Mouse (Mus musculus) hindbrain, embryonic 16.5 days (tissue): ENCODE results near the gene Elavl1. TPM values are rescaled to one million over a fixed set of nuclear protein-coding genes. Genes with fewer than 3 reads are reported as not detected.
"Not testable (repeated sequence)": the region's sequence is repeated elsewhere in the genome, so short reads cannot be mapped to it uniquely, and the experiment has no call there.

Source experiments
- ATAC-seq: fragments of 200-750 bp; cut with Nextera tagmentation; 2 replicates; pipeline ENCODE4 v1.8.0; 2017; ENCODE audit warnings: moderate TSS enrichment, moderate library complexity
- H3K27ac ChIP-seq: fragments of 300-500 bp; sonication (generic); 2 replicates; pipeline ENCODE4 v1.5.1; 2014; ENCODE audit warnings: low read depth, mild to moderate bottlenecking, control low read depth, low read length, moderate library complexity
- H3K27me3 ChIP-seq: fragments of 300-500 bp; sonication (generic); replicated peaks from 2 replicates; pipeline ENCODE4 v1.6.1; 2014; ENCODE audit warnings: low read length; ENCODE audit not compliant: control insufficient read depth, insufficient read depth
- H3K36me3 ChIP-seq: fragments of 300-500 bp; sonication (generic); 2 replicates; pipeline ENCODE4 v1.6.1; 2014; ENCODE audit warnings: mild to moderate bottlenecking, low read length, moderate library complexity, mixed read lengths; ENCODE audit not compliant: control insufficient read depth, insufficient read depth
- H3K4me1 ChIP-seq: fragments of 300-500 bp; sonication (generic); 2 replicates; pipeline ENCODE4 v1.6.1; 2014; ENCODE audit warnings: low read depth, low read length; ENCODE audit not compliant: control insufficient read depth, insufficient read depth
- H3K4me2 ChIP-seq: fragments of 300-500 bp; sonication (generic); 2 replicates; pipeline ENCODE4 v1.6.1; 2014; ENCODE audit warnings: mild to moderate bottlenecking, low read length, control low read depth, moderate library complexity
- H3K4me3 ChIP-seq: fragments of 300-500 bp; sonication (generic); 2 replicates; pipeline ENCODE4 v1.5.1; 2014; ENCODE audit warnings: mild to moderate bottlenecking, low read length, control low read depth, moderate library complexity
- H3K9ac ChIP-seq: fragments of 300-500 bp; sonication (generic); 2 replicates; pipeline ENCODE4 v1.6.1; 2014; ENCODE audit warnings: low read depth, mild to moderate bottlenecking, control low read depth, low read length, moderate library complexity
- H3K9me3 ChIP-seq: fragments of 300-500 bp; sonication (generic); 2 replicates; pipeline ENCODE4 v1.6.1; 2014; ENCODE audit warnings: mild to moderate bottlenecking, low read length, moderate library complexity; ENCODE audit not compliant: control insufficient read depth
- WGBS: fragments of 180-500 bp; shearing (Covaris S2); extraction: QIAGEN DNeasy Blood & Tissue Kit; methylation state at CpG from one replicate; pipeline ENCODE4 v1.1.7; 2014; 5-methylcytosine and 5-hydroxymethylcytosine counted together
- polyA plus RNA-seq: library from polyadenylated mRNA; unstranded; fragments of >200 nt; fragmentation: Nextera tagmentation; extraction: Ambion mirVana; gene quantifications from 2 replicates; pipeline ENCODE4 v1.2.1, GENCODE M21; 2015

Gene Elavl1
- polyA plus RNA-seq, 1 experiment from 2014 or later, result 80.6 TPM

GRCm38 (mm10) chr8:4258233-4258632 lies 67.0 kb downstream of the Elavl1 start:
- peaks cover 31% of the 10 kb centered on the region for H3K4me1 ChIP-seq
- H3K27me3 ChIP-seq, result no peaks in the 10 kb centered on the region
- no peaks in the 10 kb centered on the region for H3K9me3 ChIP-seq
- H3K4me2 ChIP-seq, result peak overlapping the region; percentile 59
- peak overlapping the region; percentile 88 for H3K9ac ChIP-seq
- peak overlapping the region; percentile 97 for H3K27ac ChIP-seq
- H3K36me3 ChIP-seq, result peaks cover 34% of the 10 kb centered on the region
- peak; percentile 52 for ATAC-seq
- WGBS, result 3% methylated on average over 34 of the region's 35 CpGs
- peak overlapping the region; percentile 75 for H3K4me3 ChIP-seq

GRCm38 (mm10) chr8:4257350-4257749 lies 67.9 kb downstream of the Elavl1 start:
- Histone ChIP-seq H3K9ac (peak overlapping the region; percentile 88), H3K4me1 (peaks cover 33% of the 10 kb centered on the region), H3K9me3 (no peaks in the 10 kb centered on the region), H3K27me3 (no peaks in the 10 kb centered on the region), H3K36me3 (peaks cover 30% of the 10 kb centered on the region), H3K4me2 (peak overlapping the region; percentile 59), H3K4me3 (peak overlapping the region; percentile 75), H3K27ac (peak overlapping the region; percentile 97)
- ATAC-seq, result no peak
- WGBS, result 47% methylated on average over 4 of the region's 4 CpGs

- WGBS, result 27% methylated on average over 4 of the region's 4 CpGs
- Histone ChIP-seq H3K4me1 (peaks cover 35% of the 10 kb centered on the region), H3K36me3 (peaks cover 29% of the 10 kb centered on the region)
These were observed 68.3 kb downstream of the Elavl1 start for GRCm38 (mm10) chr8:4256911-4257310.

GRCm38 (mm10) chr8:4255471-4255870 lies 69.7 kb downstream of the Elavl1 start:
- not testable (repeated sequence) for H3K4me2 ChIP-seq, ATAC-seq, H3K27ac ChIP-seq, H3K9me3 ChIP-seq, H3K9ac ChIP-seq, H3K4me3 ChIP-seq, H3K27me3 ChIP-seq
- H3K4me1 ChIP-seq, result peaks cover 35% of the 10 kb centered on the region
- peaks cover 23% of the 10 kb centered on the region for H3K36me3 ChIP-seq
- 88% methylated on average over 7 of the region's 7 CpGs for WGBS

More at GRCm38 (mm10) chr8:4256911-4257310, 68.3 kb downstream of the Elavl1 start:
- peak overlapping the region; percentile 59 for H3K4me2 ChIP-seq
- H3K9ac ChIP-seq, result peak overlapping the region; percentile 88
- no peaks in the 10 kb centered on the region for H3K27me3 ChIP-seq
- H3K27ac ChIP-seq, result peak overlapping the region; percentile 97
- no peak for ATAC-seq
- peak overlapping the region; percentile 75 for H3K4me3 ChIP-seq
- H3K9me3 ChIP-seq, result no peaks in the 10 kb centered on the region

- Histone ChIP-seq H3K4me1 (peaks cover 31% of the 10 kb centered on the region), H3K4me3 (peak overlapping the region; percentile 98), H3K9me3 (no peaks in the 10 kb centered on the region), H3K27ac (peak overlapping the region; percentile 21; the same call in 1 of the 2 replicates), H3K27me3 (no peaks in the 10 kb centered on the region), H3K9ac (peak overlapping the region; percentile 20; the same call in 1 of the 2 replicates), H3K36me3 (peaks cover 24% of the 10 kb centered on the region), H3K4me2 (peak overlapping the region; percentile 59)
- ATAC-seq, result peak; percentile 4; the same call in 1 of the 2 replicates
- WGBS, result 63% methylated on average over 6 of the region's 6 CpGs
These were observed 71.2 kb downstream of the Elavl1 start for GRCm38 (mm10) chr8:4254001-4254400.

GRCm38 (mm10) chr8:4252934-4253841 lies 72.0 kb downstream of the Elavl1 start, which contains the start of gene Snapc2:
Snapc2 (plus strand) TSS chr8:4253080.
- peak within 1 kb of the TSS; percentile 97 for H3K27ac ChIP-seq
- peaks cover 27% of the 10 kb centered on the region for H3K36me3 ChIP-seq
- H3K9me3 ChIP-seq, result no peaks in the 10 kb centered on the region
- peak within 1 kb of the TSS; percentile 98 for H3K9ac ChIP-seq
- peaks cover 31% of the 10 kb centered on the region for H3K4me1 ChIP-seq
- H3K4me2 ChIP-seq, result peak within 1 kb of the TSS; percentile 59
- H3K27me3 ChIP-seq, result no peaks in the 10 kb centered on the region
- peak within 1 kb of the TSS; percentile 98 for H3K4me3 ChIP-seq
- under 1% methylated on average over 69 of the region's 69 CpGs for WGBS
- ATAC-seq, result peak; percentile 88

- Histone ChIP-seq H3K4me3 (peak overlapping the region; percentile 98), H3K27me3 (no peaks in the 10 kb centered on the region), H3K9ac (peak overlapping the region; percentile 98), H3K9me3 (no peaks in the 10 kb centered on the region), H3K4me1 (peaks cover 23% of the 10 kb centered on the region), H3K27ac (peak overlapping the region; percentile 97), H3K4me2 (peak overlapping the region; percentile 59), H3K36me3 (peaks cover 32% of the 10 kb centered on the region)
- ATAC-seq, result no peak
- 47% methylated on average over 8 of the region's 8 CpGs for WGBS
These were observed 73.0 kb downstream of the Elavl1 start for GRCm38 (mm10) chr8:4252116-4252760.

- WGBS, result 34% methylated on average over 26 of the region's 26 CpGs
- Histone ChIP-seq H3K27ac (no peak overlapping the region), H3K27me3 (no peaks in the 10 kb centered on the region), H3K9ac (no peak overlapping the region), H3K9me3 (no peaks in the 10 kb centered on the region), H3K4me1 (peaks cover 14% of the 10 kb centered on the region), H3K36me3 (peaks cover 38% of the 10 kb centered on the region), H3K4me2 (no peak overlapping the region), H3K4me3 (no peak overlapping the region)
- no peak for ATAC-seq
These were observed 74.8 kb downstream of the Elavl1 start for GRCm38 (mm10) chr8:4250306-4250970.
